Mouse (Mus musculus) central nervous system, embryonic 11.5 days (tissue): ENCODE data around the gene Gm11627. TPM values are rescaled to one million over a fixed set of nuclear protein-coding genes. Genes with fewer than 3 reads are reported as not detected.

ENCODE experiments used
- polyA plus RNA-seq: library from polyadenylated mRNA; depleted of rRNA; stranded (reverse); fragments of >200 nt; gene quantifications from 2 replicates; pipeline ENCODE4 v1.2.3, GENCODE M21; 2012; rRNA removed

Gm11627 gene
- polyA plus RNA-seq: 5.9 and 6.0 TPM in 2 replicates

GRCm38 (mm10) chr11:102579165-102580033 is at the start of gene Gm11627:
TSS of gene Gm11627 (minus strand) at chr11:102579461.

GRCm38 (mm10) chr11:102604010-102604584 is 24.8 kb upstream of the Gm11627 start, which contains the start of gene Fzd2:
TSS of gene Fzd2 (plus strand) at chr11:102604396.

GRCm38 (mm10) chr11:102556031-102556715 is 23.1 kb downstream of the Gm11627 start, which contains the start of gene Gpatch8:
TSS of gene Gpatch8 (minus strand) at chr11:102556392.

Other genes with a start within 250 kb of the Gm11627 start
- gene Slc4a1, start 213.3 kb downstream of the Gm11627 start, polyA plus RNA-seq: 31.2 and 52.6 TPM in 2 replicates
- 89.0 and 259 TPM in 2 replicates for gene Rundc3a, start 186.1 kb downstream of the Gm11627 start, polyA plus RNA-seq
- 99.5 and 102 TPM in 2 replicates for gene Slc25a39, start 171.5 kb downstream of the Gm11627 start, polyA plus RNA-seq
- 43.8 and 51.9 TPM in 2 replicates for gene Grn, start 149.1 kb downstream of the Gm11627 start, polyA plus RNA-seq
- gene Fam171a2, start 131.8 kb downstream of the Gm11627 start, polyA plus RNA-seq: 58.6 and 63.7 TPM in 2 replicates
- gene Itga2b, start 109.3 kb downstream of the Gm11627 start, polyA plus RNA-seq: 12.7 and 21.3 TPM in 2 replicates
- 36.2 and 47.7 TPM in 2 replicates for gene Gpatch8, start 23.1 kb downstream of the Gm11627 start, polyA plus RNA-seq
- 53.2 and 101 TPM in 2 replicates for gene Fzd2, start 24.9 kb upstream of the Gm11627 start, polyA plus RNA-seq
- gene Meioc, start 84.3 kb upstream of the Gm11627 start, polyA plus RNA-seq: 0.22 and 0.56 TPM in 2 replicates
- 33.8 and 39.1 TPM in 2 replicates for gene Ccdc43, start 118.3 kb upstream of the Gm11627 start, polyA plus RNA-seq
- gene Adam11, start 182.0 kb upstream of the Gm11627 start, polyA plus RNA-seq: 20.9 and 31.1 TPM in 2 replicates
- gene Gjc1, start 240.2 kb upstream of the Gm11627 start, polyA plus RNA-seq: 116 and 119 TPM in 2 replicates